9 mouse cellular contexts compared by ENCODE assay signal in the genomic region with DNA sequence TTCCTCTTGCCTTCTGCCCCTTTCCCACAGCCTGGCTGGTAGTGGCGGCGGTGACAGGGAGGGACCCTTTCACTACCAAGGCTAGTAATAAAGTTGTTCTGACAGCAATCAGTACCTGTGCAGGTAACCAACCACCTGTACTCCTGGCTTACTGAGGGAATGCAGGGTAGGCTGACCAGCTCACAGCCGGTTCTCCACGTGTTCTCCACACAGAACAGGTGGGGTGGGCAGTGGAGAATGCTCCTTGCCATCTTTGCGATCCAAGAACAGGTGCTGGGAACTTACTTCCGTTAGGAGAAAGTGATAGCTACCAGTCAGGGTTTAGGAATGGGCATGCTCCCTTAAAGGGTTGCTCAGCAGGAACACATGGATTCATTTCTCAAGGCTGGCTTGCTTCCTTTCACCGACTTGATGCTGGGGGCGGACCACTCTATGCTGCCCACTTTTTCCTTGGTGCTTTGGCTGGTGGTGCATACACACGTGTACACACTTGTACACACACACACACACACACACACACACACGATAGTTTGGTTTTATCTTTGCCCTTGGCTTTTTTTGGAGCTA. TPM values are rescaled to one million over a fixed set of nuclear protein-coding genes. Genes with fewer than 3 reads are reported as not detected.
DNase-seq lines count a peak whose midpoint lies in the region; ATAC-seq and TF ChIP-seq lines count a peak whose summit lies in the region.
"Had no signal": no experiment of that assay in that cellular context is flagged by ENCODE, and none has a peak within 500 bp of the region (broad histone marks: within the 10 kb centered on the region; RNA-seq: fewer than 3 reads in every experiment).

No protein-coding gene starts in this region.

- H3K27ac ChIP-seq in heart, embryonic 10.5 days: peak overlapping the region; percentile 90
- no peak overlapping the region for H3K27ac ChIP-seq in forebrain, embryonic 11.5 days (ENCODE audit: low read depth, low read length)
- H3K27ac ChIP-seq in limb, embryonic 11.5 days (replicated peaks; ENCODE audit: low read depth, low read length): no peak overlapping the region
- H3K27ac ChIP-seq in neural tube, embryonic 14.5 days (ENCODE audit: low read depth, low read length): peak overlapping the region; percentile 92; the same call in 1 of the 2 replicates

- 9% methylated on average over 10 of the region's 10 CpGs for WGBS in heart, embryonic 10.5 days
- WGBS in forebrain, embryonic 11.5 days: 12% methylated on average over 10 of the region's 10 CpGs
- 12% methylated on average over 10 of the region's 10 CpGs for WGBS in limb, embryonic 11.5 days
- 9% methylated on average over 10 of the region's 10 CpGs for WGBS in neural tube, embryonic 14.5 days

- no peak for DNase-seq in heart, embryonic 10.5 days (ENCODE audit: low spot score)
- DNase-seq in heart, postnatal 36 days: no peak
- no peak for DNase-seq in forebrain, embryonic 11.5 days (ENCODE audit: low spot score)
- DNase-seq in limb, embryonic 11.5 days (ENCODE audit: low spot score): no peak
- DNase-seq in urinary bladder, adult 18-20 months (ENCODE audit: low spot score in 2 of 2): no peak
- no peak for DNase-seq in urinary bladder, postnatal 36 days (ENCODE audit: low spot score in 2 of 2)

- peak overlapping the region; percentile 85 for H3K4me3 ChIP-seq in heart, embryonic 10.5 days
- peak overlapping the region; percentile 11 for H3K4me3 ChIP-seq in C2C12 (ENCODE audit: insufficient read depth, poor library complexity, severe bottlenecking)
- H3K4me3 ChIP-seq in forebrain, embryonic 11.5 days (ENCODE audit: low read depth, low read length): peak overlapping the region; percentile 70
- H3K4me3 ChIP-seq in limb, embryonic 11.5 days (ENCODE audit: low read depth, low read length): peak overlapping the region; percentile 60
- H3K4me3 ChIP-seq in neural tube, embryonic 14.5 days (ENCODE audit: low read depth, low read length): peak overlapping the region; percentile 66

- no peak; the same call in 1 of the 2 replicates for ATAC-seq in forebrain, embryonic 11.5 days (replicated peaks; ENCODE audit: low FRiP score)
- no peak for ATAC-seq in limb, embryonic 11.5 days (ENCODE audit: insufficient number of reproducible peaks, low FRiP score, low TSS enrichment, low read depth)
- peak; percentile 29; the same call in 1 of the 2 replicates for ATAC-seq in neural tube, embryonic 14.5 days (ENCODE audit: low read depth)

- H3K9ac ChIP-seq in forebrain, embryonic 11.5 days (ENCODE audit: low read length): peak overlapping the region; percentile 84
- peak overlapping the region; percentile 73; the same call in 1 of the 2 replicates for H3K9ac ChIP-seq in limb, embryonic 11.5 days (ENCODE audit: low read length)
- H3K9ac ChIP-seq in neural tube, embryonic 14.5 days (replicated peaks; ENCODE audit: low read depth, low read length): peak overlapping the region; percentile 83

- intact Hi-C loops in heart, postnatal 36 days (cut with DNase I): no loop called here

- H3K9me3 ChIP-seq in heart, embryonic 10.5 days: no peaks in the 10 kb centered on the region
- no peaks in the 10 kb centered on the region for H3K9me3 ChIP-seq in forebrain, embryonic 11.5 days (ENCODE audit: control insufficient read depth, low read length)
- H3K9me3 ChIP-seq in limb, embryonic 11.5 days (ENCODE audit: control insufficient read depth, low read length): no peaks in the 10 kb centered on the region
- no peaks in the 10 kb centered on the region for H3K9me3 ChIP-seq in neural tube, embryonic 14.5 days (ENCODE audit: control insufficient read depth, low read length)

- H3K36me3 ChIP-seq in heart, embryonic 10.5 days: no peaks in the 10 kb centered on the region
- no peaks in the 10 kb centered on the region for H3K36me3 ChIP-seq in C2C12 (ENCODE audit: control insufficient read depth, insufficient read depth)
- no peaks in the 10 kb centered on the region for H3K36me3 ChIP-seq in forebrain, embryonic 11.5 days (ENCODE audit: control insufficient read depth, insufficient read depth, low read length)
- no peaks in the 10 kb centered on the region for H3K36me3 ChIP-seq in limb, embryonic 11.5 days (ENCODE audit: control insufficient read depth, insufficient read depth, low read length)
- no peaks in the 10 kb centered on the region for H3K36me3 ChIP-seq in neural tube, embryonic 14.5 days (ENCODE audit: control insufficient read depth, insufficient read depth, low read length)
- H3K36me3 ChIP-seq: G1E had no signal

- H3K4me1 ChIP-seq in heart, embryonic 10.5 days: peaks cover 13% of the 10 kb centered on the region; the same call in 1 of the 2 replicates
- H3K4me1 ChIP-seq in forebrain, embryonic 11.5 days (replicated peaks; ENCODE audit: control insufficient read depth, insufficient read depth, low read length): peaks cover 2% of the 10 kb centered on the region; the same call in 1 of the 2 replicates
- peaks cover 2% of the 10 kb centered on the region; the same call in 1 of the 2 replicates for H3K4me1 ChIP-seq in limb, embryonic 11.5 days (ENCODE audit: control insufficient read depth, insufficient read depth, low read length)
- H3K4me1 ChIP-seq in neural tube, embryonic 14.5 days (ENCODE audit: control insufficient read depth, insufficient read depth, low read length): no peaks in the 10 kb centered on the region

- H3K79me2 ChIP-seq in C2C12 (ENCODE audit: control insufficient read depth, insufficient read depth): no peaks in the 10 kb centered on the region

- peak overlapping the region; percentile 82 for H3K4me2 ChIP-seq in forebrain, embryonic 11.5 days (ENCODE audit: low read depth, low read length, severe bottlenecking)
- H3K4me2 ChIP-seq in limb, embryonic 11.5 days (ENCODE audit: low read depth, severe bottlenecking): peak overlapping the region; percentile 67
- peak overlapping the region; percentile 73 for H3K4me2 ChIP-seq in neural tube, embryonic 14.5 days (ENCODE audit: low read depth, low read length)

- H3K79me3 ChIP-seq in C2C12 (ENCODE audit: low read depth): no peaks in the 10 kb centered on the region

- peak overlapping the region; percentile 62 for H3ac ChIP-seq in C2C12 (ENCODE audit: control insufficient read depth, insufficient read length, low read depth)

- peaks cover 10% of the 10 kb centered on the region; the same call in 1 of the 2 replicates for H3K27me3 ChIP-seq in heart, embryonic 10.5 days (ENCODE audit: insufficient read depth, poor library complexity, severe bottlenecking)
- no peaks in the 10 kb centered on the region for H3K27me3 ChIP-seq in C2C12 (ENCODE audit: control insufficient read depth, insufficient read depth, insufficient read length)
- H3K27me3 ChIP-seq in forebrain, embryonic 11.5 days (ENCODE audit: control insufficient read depth, insufficient read depth, low read length): no peaks in the 10 kb centered on the region; the same call in 1 of the 2 replicates
- peaks cover 4% of the 10 kb centered on the region; the same call in 1 of the 2 replicates for H3K27me3 ChIP-seq in limb, embryonic 11.5 days (ENCODE audit: control insufficient read depth, insufficient read depth, low read length)
- no peaks in the 10 kb centered on the region for H3K27me3 ChIP-seq in neural tube, embryonic 14.5 days (ENCODE audit: control insufficient read depth, insufficient read depth, low read length)

- TF ChIP-seq CTCF in C2C12 (IDR thresholded peaks at IDR 0.05; ENCODE audit: control insufficient read depth, insufficient read depth, insufficient read length): no peak

TF ChIP-seq in C2C12, 6 proteins besides CTCF, POLR2A, EP300 and RAD21:
- TF ChIP-seq MAX (IDR thresholded peaks at IDR 0.05) (no peak), USF1 (IDR thresholded peaks at IDR 0.05; ENCODE audit: low read depth) (no peak), MYOD1 (IDR thresholded peaks at IDR 0.05; ENCODE audit: control insufficient read depth, insufficient read length, low read depth) (peak; percentile 69), MYOG (IDR thresholded peaks at IDR 0.05; ENCODE audit: control insufficient read depth, extremely low read depth, insufficient read length) (no peak)

RNA-seq across cellular contexts. Expression of a gene that starts 0.9 kb away (rescaled TPM):
- polyA plus RNA-seq in heart, embryonic 10.5 days (2016; fragmentation: Nextera tagmentation; extraction: Ambion mirVana): 1.4 and 2.2 TPM in 2 replicates
- 1 to 10 TPM; 2.8 to 3.0 TPM for total RNA-seq in heart, postnatal 36 days (2021)
- polyA plus RNA-seq in C2C12 (2012; fragmentation: generic; extraction: Trizol): 0.35 TPM
- 1.0 and 1.1 TPM in 2 replicates for polyA plus RNA-seq in forebrain, embryonic 11.5 days (2014; fragmentation: Nextera tagmentation; extraction: Ambion mirVana)
- 0.57 and 0.71 TPM in 2 replicates for polyA plus RNA-seq in limb, embryonic 11.5 days (2014; fragmentation: Nextera tagmentation; extraction: Ambion mirVana)
- 27.8 and 31.2 TPM in 2 replicates for polyA plus RNA-seq in neural tube, embryonic 14.5 days (2014; fragmentation: Nextera tagmentation; extraction: Ambion mirVana)
- polyA plus RNA-seq: G1E had no signal

Comparison
In these comparisons a context has a peak if more than half of its experiments do, and no peak if none do; other contexts are left out.
1. H3K27ac ChIP-seq: peak in heart, embryonic 10.5 days (single experiment) and neural tube, embryonic 14.5 days (single experiment); none in forebrain, embryonic 11.5 days (single experiment) and limb, embryonic 11.5 days (single experiment).
2. H3K4me3 ChIP-seq: peak in every context shown above with its lines; median percentile 85 in heart, embryonic 10.5 days; 70 in forebrain, embryonic 11.5 days; 66 in neural tube, embryonic 14.5 days; 60 in limb, embryonic 11.5 days; 11 in C2C12.
3. Peak in every context shown above with its lines, with median percentiles within 50 percentile points of each other: H3K4me2 ChIP-seq and H3K9ac ChIP-seq.